Mouse (Mus musculus): ENCODE data around the gene Ddx39. TPM values are rescaled to one million over a fixed set of nuclear protein-coding genes. Genes with fewer than 3 reads are reported as not detected.

Ddx39 gene
- polyA plus RNA-seq (2012; rRNA removed), result 42.9 and 48.4 TPM in 2 replicates

GRCm38 (mm10) chr8:83715031-83715690 lies at the start of gene Ddx39:
Gene Ddx39, plus strand, starts transcription at chr8:83715177.

DNA sequence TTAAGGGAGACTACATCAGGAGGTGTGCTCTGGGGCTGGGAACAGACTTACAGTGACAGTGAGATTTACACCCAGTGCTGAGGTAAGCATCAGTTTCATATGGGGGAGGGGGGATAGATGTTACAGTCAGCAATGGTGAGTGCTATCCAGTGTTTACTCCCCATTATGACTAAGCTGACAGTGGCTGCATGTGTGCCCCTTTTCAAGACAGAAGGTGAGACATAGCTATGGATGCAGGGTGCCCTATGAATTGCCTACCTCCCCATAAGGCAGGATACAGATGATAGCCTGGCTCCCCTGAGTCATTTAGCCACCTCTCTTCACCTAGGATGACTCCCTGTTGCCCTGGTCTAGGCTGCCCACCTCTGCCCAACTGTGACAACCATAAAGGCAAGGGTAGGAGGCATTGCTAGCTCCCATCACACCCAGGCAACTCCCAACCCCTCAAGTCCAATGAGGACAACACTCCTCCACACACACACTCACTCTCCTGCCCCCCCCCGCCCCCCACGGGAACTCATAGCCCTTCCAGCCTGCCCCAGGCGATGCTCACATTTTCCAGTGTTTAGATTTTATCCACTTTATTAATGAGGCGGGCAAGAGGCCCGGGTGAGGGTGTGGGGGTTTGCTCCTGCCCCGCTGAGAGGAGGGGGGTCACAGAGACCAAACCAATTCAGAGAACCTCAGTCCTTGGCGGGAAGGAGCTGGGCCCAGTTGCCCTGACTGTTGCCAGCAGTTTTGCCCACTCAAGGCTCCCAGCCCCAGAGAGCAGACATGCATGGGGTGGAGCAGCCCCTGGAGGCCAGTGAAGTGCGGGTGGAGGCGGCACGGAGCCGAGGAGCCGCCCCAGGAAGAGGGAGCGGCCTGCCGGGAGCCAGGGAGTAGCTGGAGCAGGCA lies 48.8 kb upstream of the Ddx39 start, which contains the start of gene Ptger1:
Gene Ptger1 (plus strand): TSS at position 710 of the 897 bp plus-strand sequence.

GRCm38 (mm10) chr8:83698661-83699453 lies 16.1 kb upstream of the Ddx39 start, which contains the start of gene Pkn1:
Gene Pkn1, minus strand, starts transcription at chr8:83699179.

DNA sequence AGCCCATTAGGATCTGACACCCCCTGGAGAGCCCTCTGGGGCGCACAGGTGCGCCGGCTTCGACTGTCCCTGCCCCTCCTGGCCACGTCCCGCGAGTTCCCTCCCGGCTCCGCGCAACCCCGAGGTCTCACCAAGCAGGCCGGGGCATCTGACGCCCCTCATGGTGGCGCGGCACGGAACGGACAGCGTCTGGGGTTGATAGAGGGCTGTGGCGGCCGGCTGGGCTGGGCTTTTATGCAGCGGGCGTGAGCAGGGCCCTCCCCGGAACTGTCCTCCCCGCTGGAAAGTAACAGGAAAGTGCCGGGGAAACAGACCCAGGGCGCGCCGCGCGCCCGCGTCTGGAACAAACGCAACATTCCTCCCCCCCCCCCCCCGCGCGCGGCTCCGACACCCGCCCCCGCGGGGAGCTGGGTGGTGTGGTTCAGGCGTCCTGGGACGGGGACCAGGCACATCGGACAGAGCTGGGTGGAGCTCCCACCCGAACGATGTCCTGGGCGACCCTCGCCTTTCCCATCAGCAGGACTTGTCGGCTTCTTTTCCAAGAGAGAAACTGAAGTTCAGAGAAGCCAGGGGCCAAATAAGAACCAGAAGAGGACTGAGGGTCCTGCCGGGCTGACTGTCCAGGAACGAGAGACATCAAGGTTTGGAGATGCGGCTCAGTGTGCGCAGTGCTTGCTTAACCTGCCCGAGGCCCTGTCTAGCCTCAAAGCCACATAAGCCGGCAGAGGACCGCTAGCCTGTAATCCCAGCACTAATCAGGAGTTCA lies 26.2 kb downstream of the Ddx39 start, which contains the start of gene Adgre5:
Gene Adgre5 (minus strand): TSS at position 351 of the 766 bp plus-strand sequence.

Other genes with a start within 250 kb of the Ddx39 start
- 0.28 and 0.30 TPM in 2 replicates for gene Olfr370, start 179.4 kb upstream of the Ddx39 start, polyA plus RNA-seq (2012; rRNA removed)
- 416 and 576 TPM in 2 replicates for gene Ndufb7, start 148.5 kb upstream of the Ddx39 start, polyA plus RNA-seq (2012; rRNA removed)
- 655 and 928 TPM in 2 replicates for gene Tecr, start 107.2 kb upstream of the Ddx39 start, polyA plus RNA-seq (2012; rRNA removed)
- 43.8 and 48.6 TPM in 2 replicates for gene Dnajb1, start 107.0 kb upstream of the Ddx39 start, polyA plus RNA-seq (2012; rRNA removed)
- 66.9 and 72.8 TPM in 2 replicates for gene Gipc1, start 62.5 kb upstream of the Ddx39 start, polyA plus RNA-seq (2012; rRNA removed)
- gene Ptger1, start 48.5 kb upstream of the Ddx39 start, polyA plus RNA-seq (2012; rRNA removed), result 7.0 and 10.3 TPM in 2 replicates
- 95.9 and 97.6 TPM in 2 replicates for gene Pkn1, start 16.0 kb upstream of the Ddx39 start, polyA plus RNA-seq (2012; rRNA removed)
- 48.9 and 58.5 TPM in 2 replicates for gene Adgre5, start 26.1 kb downstream of the Ddx39 start, polyA plus RNA-seq (2012; rRNA removed)
- 162 and 190 TPM in 2 replicates for gene Adgrl1, start 184.9 kb downstream of the Ddx39 start, polyA plus RNA-seq (2012; rRNA removed)
- gene Gm10644, start 240.0 kb downstream of the Ddx39 start, polyA plus RNA-seq (2012; rRNA removed), result 1.2 and 2.1 TPM in 2 replicates
- 19.7 and 21.1 TPM in 2 replicates for gene Asf1b, start 240.3 kb downstream of the Ddx39 start, polyA plus RNA-seq (2012; rRNA removed)